Comparison of ENCODE assay signal across 7 mouse cellular contexts in the genomic region with DNA sequence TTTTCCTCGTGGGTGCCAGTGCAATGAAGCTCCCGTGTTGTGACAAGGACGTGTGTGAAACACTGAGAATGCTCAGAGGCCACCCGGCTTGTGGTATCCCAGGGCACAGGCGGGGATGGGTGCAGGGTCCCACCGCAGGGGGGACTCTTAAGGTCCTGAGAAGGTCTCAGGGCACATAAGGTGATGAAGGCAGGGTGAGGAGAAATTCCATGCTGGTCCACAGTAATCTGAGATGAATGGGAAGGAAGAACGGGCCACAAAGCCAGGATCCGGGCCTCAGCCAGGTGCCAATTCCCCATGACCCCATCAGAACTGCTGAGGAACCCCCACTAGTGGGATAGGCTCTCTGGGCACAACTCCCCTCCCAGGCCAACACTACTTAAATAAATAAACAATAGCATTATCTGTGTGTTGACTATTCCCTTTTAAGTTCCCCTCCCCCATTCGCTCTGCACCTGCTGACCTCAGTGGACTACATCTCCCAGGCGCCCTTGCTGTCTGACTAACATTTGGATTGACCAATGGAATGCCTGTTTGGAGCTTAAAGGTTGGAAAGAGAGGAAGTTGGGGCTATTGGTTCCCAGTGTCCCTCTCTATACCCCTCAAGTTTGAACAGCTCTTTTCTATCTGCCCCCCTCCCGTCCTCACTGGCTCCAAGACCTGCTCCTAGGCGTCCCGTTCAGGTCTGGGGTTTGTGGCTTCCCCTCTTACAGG. TPM values are rescaled to one million over a fixed set of nuclear protein-coding genes. Genes with fewer than 3 reads are reported as not detected.
DNase-seq lines count a peak whose midpoint lies in the region; ATAC-seq and TF ChIP-seq lines count a peak whose summit lies in the region.

No protein-coding gene starts in this region.

- 40% methylated on average over 13 of the region's 13 CpGs for WGBS in forebrain, embryonic 16.5 days
- WGBS in hindbrain, postnatal 0 days, result 39% methylated on average over 13 of the region's 13 CpGs
- 34% methylated on average over 13 of the region's 13 CpGs for WGBS in liver, embryonic 12.5 days (ENCODE audit: insufficient replicate concordance)
- 38% methylated on average over 13 of the region's 13 CpGs for WGBS in neural tube, embryonic 13.5 days

- ATAC-seq in forebrain, embryonic 16.5 days, result peak; percentile 36
- peak; percentile 48 for ATAC-seq in hindbrain, postnatal 0 days
- ATAC-seq in liver, embryonic 12.5 days, result no peak; the same call in 1 of the 2 replicates
- ATAC-seq in neural tube, embryonic 13.5 days (ENCODE audit: low read depth), result peak; percentile 41

- no peaks in the 10 kb centered on the region for H3K27me3 ChIP-seq in forebrain, embryonic 16.5 days (replicated peaks; ENCODE audit: control insufficient read depth, insufficient read depth, low read length)
- no peaks in the 10 kb centered on the region for H3K27me3 ChIP-seq in hindbrain, postnatal 0 days (ENCODE audit: insufficient read depth, low read length)
- peaks cover 57% of the 10 kb centered on the region for H3K27me3 ChIP-seq in liver, embryonic 12.5 days (replicated peaks)
- 0 out of 2 replicates have a peak, but pooled peaks cover 6% of the 10 kb centered on the region for H3K27me3 ChIP-seq in neural tube, embryonic 13.5 days

- H3K4me3 ChIP-seq in forebrain, embryonic 16.5 days (replicated peaks; ENCODE audit: low read length), result no peak overlapping the region
- H3K4me3 ChIP-seq in hindbrain, postnatal 0 days (ENCODE audit: low read length), result no peak overlapping the region
- no peak overlapping the region for H3K4me3 ChIP-seq in liver, embryonic 12.5 days
- H3K4me3 ChIP-seq in neural tube, embryonic 13.5 days, result peak overlapping the region; percentile 14; the same call in 1 of the 2 replicates

- H3K4me1 ChIP-seq in forebrain, embryonic 16.5 days (replicated peaks; ENCODE audit: control insufficient read depth, insufficient read depth, low read length), result peaks cover 30% of the 10 kb centered on the region
- no peaks in the 10 kb centered on the region; the same call in 1 of the 2 replicates for H3K4me1 ChIP-seq in hindbrain, postnatal 0 days (ENCODE audit: insufficient read depth, low read length)
- H3K4me1 ChIP-seq in liver, embryonic 12.5 days, result peaks cover 18% of the 10 kb centered on the region
- peaks cover 49% of the 10 kb centered on the region for H3K4me1 ChIP-seq in neural tube, embryonic 13.5 days (replicated peaks)

- H3K4me2 ChIP-seq in forebrain, embryonic 16.5 days (ENCODE audit: low read length), result peak overlapping the region; percentile 31
- H3K4me2 ChIP-seq in hindbrain, postnatal 0 days (ENCODE audit: low read depth, low read length), result peak overlapping the region; percentile 48
- peak overlapping the region; percentile 36; the same call in 1 of the 2 replicates for H3K4me2 ChIP-seq in liver, embryonic 12.5 days
- H3K4me2 ChIP-seq in neural tube, embryonic 13.5 days, result peak overlapping the region; percentile 48

- TF ChIP-seq CTCF in hindbrain, postnatal 0 days (IDR thresholded peaks at IDR 0.05; ENCODE audit: low read depth), result no peak

- peak; percentile 79 for DNase-seq in MN1 (ENCODE audit: low spot score)
- DNase-seq in cerebellum, adult 11 months, result peak; percentile 63
- peak; percentile 89 for DNase-seq in hindbrain, postnatal 0 days (ENCODE audit: low spot score)
- no peak for DNase-seq in thymus, adult 18-20 months

- H3K27ac ChIP-seq in forebrain, embryonic 16.5 days (ENCODE audit: low read length), result peak overlapping the region; percentile 62
- H3K27ac ChIP-seq in hindbrain, postnatal 0 days, result peak overlapping the region; percentile 17; the same call in 1 of the 2 replicates
- no peak overlapping the region for H3K27ac ChIP-seq in liver, embryonic 12.5 days
- H3K27ac ChIP-seq in neural tube, embryonic 13.5 days (replicated peaks), result peak overlapping the region; percentile 85

- H3K36me3 ChIP-seq in forebrain, embryonic 16.5 days (ENCODE audit: control insufficient read depth, insufficient read depth), result no peaks in the 10 kb centered on the region
- H3K36me3 ChIP-seq in hindbrain, postnatal 0 days (ENCODE audit: insufficient read depth, low read length), result no peaks in the 10 kb centered on the region
- no peaks in the 10 kb centered on the region for H3K36me3 ChIP-seq in liver, embryonic 12.5 days
- H3K36me3 ChIP-seq in neural tube, embryonic 13.5 days, result no peaks in the 10 kb centered on the region

- no peak overlapping the region; the same call in 1 of the 2 replicates for H3K9ac ChIP-seq in forebrain, embryonic 16.5 days (replicated peaks; ENCODE audit: low read depth, low read length)
- H3K9ac ChIP-seq in hindbrain, postnatal 0 days (replicated peaks; ENCODE audit: low read length), result no peak overlapping the region
- H3K9ac ChIP-seq in liver, embryonic 12.5 days, result no peak overlapping the region
- H3K9ac ChIP-seq in neural tube, embryonic 13.5 days, result 0 out of 2 replicates have a peak overlapping the region, but pooled peaks have one; percentile 60

- peaks cover 4% of the 10 kb centered on the region; the same call in 1 of the 2 replicates for H3K9me3 ChIP-seq in forebrain, embryonic 16.5 days (ENCODE audit: control insufficient read depth, low read length)
- H3K9me3 ChIP-seq in hindbrain, postnatal 0 days (ENCODE audit: low read length), result no peaks in the 10 kb centered on the region
- peaks cover 6% of the 10 kb centered on the region for H3K9me3 ChIP-seq in liver, embryonic 12.5 days (replicated peaks)
- 0 out of 2 replicates have a peak, but pooled peaks cover 5% of the 10 kb centered on the region for H3K9me3 ChIP-seq in neural tube, embryonic 13.5 days

RNA-seq across cellular contexts. Expression of a gene that starts 4.4 kb away (rescaled TPM):
- polyA plus RNA-seq in forebrain, embryonic 16.5 days (2015; fragmentation: Nextera tagmentation; extraction: Ambion mirVana), result 32.0 and 36.2 TPM in 2 replicates
- 35.4 and 46.6 TPM in 2 replicates for total RNA-seq in hindbrain, postnatal 0 days (2014; rRNA removed)
- 15.2 and 16.6 TPM in 2 replicates for polyA plus RNA-seq in hindbrain, postnatal 0 days (2015; fragmentation: Nextera tagmentation; extraction: Ambion mirVana)
- polyA plus RNA-seq in liver, embryonic 12.5 days (2016; fragmentation: Nextera tagmentation; extraction: Ambion mirVana), result 2.5 and 2.7 TPM in 2 replicates
- 28.5 and 29.8 TPM in 2 replicates for polyA plus RNA-seq in neural tube, embryonic 13.5 days (2015; fragmentation: Nextera tagmentation; extraction: Ambion mirVana)

RNA-seq across cellular contexts. Expression of a gene that starts 46.5 kb away (rescaled TPM):
- polyA plus RNA-seq in forebrain, embryonic 16.5 days (2015; fragmentation: Nextera tagmentation; extraction: Ambion mirVana), result 0.44 and 1.0 TPM in 2 replicates
- total RNA-seq in hindbrain, postnatal 0 days (2014; rRNA removed), result not detected in 2 replicates
- 2.4 and 3.0 TPM in 2 replicates for polyA plus RNA-seq in hindbrain, postnatal 0 days (2015; fragmentation: Nextera tagmentation; extraction: Ambion mirVana)
- 0.35 and 2.5 TPM in 2 replicates for polyA plus RNA-seq in liver, embryonic 12.5 days (2016; fragmentation: Nextera tagmentation; extraction: Ambion mirVana)
- 2.9 and 7.2 TPM in 2 replicates for polyA plus RNA-seq in neural tube, embryonic 13.5 days (2015; fragmentation: Nextera tagmentation; extraction: Ambion mirVana)

Comparison
In these comparisons a context has a peak if more than half of its experiments do, and no peak if none do; other contexts are left out.
1. DNase-seq: peak in MN1 (single experiment), cerebellum, adult 11 months (single experiment) and hindbrain, postnatal 0 days (single experiment); none in thymus, adult 18-20 months (0 of 2).
2. Peak in every context shown above with its lines, with median percentiles within 50 percentile points of each other: H3K4me2 ChIP-seq.